Mouse (Mus musculus) embryo, embryonic 10 days (tissue): ENCODE measurements around the gene Ccdc17.

Experiments
- DNase-seq: peaks from one replicate; pipeline ENCODE4 v3.0.0-alpha.2; 2015; ENCODE audit warnings: low spot score

Gene Ccdc17

DNA sequence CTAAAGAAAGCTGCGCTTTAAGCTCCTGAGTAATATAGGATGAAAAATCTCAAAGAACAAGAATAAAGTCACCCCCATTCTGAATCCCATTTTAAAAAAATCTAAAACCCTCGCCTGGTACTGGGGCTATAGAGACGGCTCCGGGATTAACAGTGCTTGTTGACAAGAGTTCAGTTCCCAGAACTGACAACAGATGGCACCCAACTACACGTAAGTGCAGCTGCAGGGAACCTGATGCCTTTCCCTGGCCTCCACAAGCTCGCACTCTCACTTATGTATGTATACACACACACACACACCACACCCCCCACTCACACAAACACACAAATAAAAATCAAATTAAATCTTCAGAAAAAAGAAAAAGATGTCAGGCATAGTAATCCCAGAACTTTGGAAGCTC is 47.9 kb downstream of the Ccdc17 start:
- DNase-seq = peak; percentile 63

DNA sequence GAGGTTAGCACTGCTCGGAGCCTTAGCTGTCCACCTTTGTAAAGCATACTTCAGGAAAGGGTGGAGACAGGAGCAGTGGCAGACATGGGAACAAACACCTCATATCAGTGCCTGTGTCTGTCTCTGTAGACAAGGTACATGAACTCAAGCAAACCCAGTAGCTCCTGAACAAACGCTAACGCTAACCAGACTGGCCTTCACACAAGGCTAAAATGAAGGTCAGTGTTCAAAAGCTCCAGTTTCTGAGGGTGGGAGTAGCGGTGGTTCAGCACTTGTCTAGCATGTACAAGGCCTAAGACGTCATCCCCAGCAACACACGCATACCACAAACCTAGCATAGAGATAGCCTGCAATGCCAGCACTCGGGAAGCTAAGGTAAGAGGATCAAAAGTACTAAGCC is 49.2 kb downstream of the Ccdc17 start:
- no peak for DNase-seq

DNA sequence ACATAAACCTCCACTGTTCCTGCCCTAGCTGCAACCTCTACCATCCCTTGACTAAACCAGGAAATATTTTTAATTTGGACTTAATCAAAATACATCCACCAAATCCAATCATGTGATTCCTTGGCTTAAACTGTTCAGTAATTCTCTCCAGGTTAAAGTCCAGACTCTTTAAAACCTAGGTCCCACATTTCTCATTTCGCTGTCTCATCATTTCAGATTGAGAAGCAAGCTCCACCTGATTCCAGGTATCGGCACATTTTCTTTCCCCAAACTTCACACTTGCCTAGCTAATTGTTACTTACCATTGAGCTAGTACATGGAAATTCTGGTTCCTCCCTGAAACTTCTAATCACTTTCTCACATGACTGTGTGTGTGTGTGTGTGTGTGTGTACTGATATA is 53.0 kb downstream of the Ccdc17 start:
- DNase-seq = no peak
